Mouse (Mus musculus) kidney, postnatal 0 days (tissue): ENCODE results near the gene Il1r1. TPM values are rescaled to one million over a fixed set of nuclear protein-coding genes. Genes with fewer than 3 reads are reported as not detected.

Source experiments
- ATAC-seq: fragments of 200-750 bp; cut with Nextera tagmentation; replicated peaks from 2 replicates; pipeline ENCODE4 v1.8.0; 2017; ENCODE audit warnings: low read depth, moderate number of reproducible peaks, moderate TSS enrichment, moderate library complexity; ENCODE audit not compliant: low FRiP score
- DNase-seq: peaks from one replicate; pipeline ENCODE4 v3.0.0-alpha.2; 2016; ENCODE audit warnings: low spot score
- H3K27ac ChIP-seq: fragments of 300-500 bp; sonication (generic); 2 replicates; pipeline ENCODE4 v1.5.1; 2014; ENCODE audit warnings: mild to moderate bottlenecking
- H3K27me3 ChIP-seq: fragments of 300-500 bp; sonication (generic); 2 replicates; pipeline ENCODE4 v1.6.1; 2014; ENCODE audit warnings: low read length, mixed read lengths; ENCODE audit not compliant: insufficient read depth
- H3K36me3 ChIP-seq: fragments of 300-500 bp; sonication (generic); 2 replicates; pipeline ENCODE4 v1.6.1; 2014; ENCODE audit warnings: low read length, mixed read lengths; ENCODE audit not compliant: insufficient read depth
- H3K4me1 ChIP-seq: fragments of 300-500 bp; sonication (generic); replicated peaks from 2 replicates; pipeline ENCODE4 v1.6.1; 2014; ENCODE audit warnings: antibody characterized with exemption, low read length, mixed read lengths; ENCODE audit not compliant: insufficient read depth
- H3K4me2 ChIP-seq: fragments of 300-500 bp; sonication (generic); 2 replicates; pipeline ENCODE4 v1.6.1; 2014; ENCODE audit warnings: mild to moderate bottlenecking, low read length, moderate library complexity, mixed read lengths
- H3K4me3 ChIP-seq: fragments of 300-500 bp; sonication (generic); replicated peaks from 2 replicates; pipeline ENCODE4 v1.5.1; 2014; ENCODE audit warnings: low read depth, low read length
- H3K9ac ChIP-seq: fragments of 300-500 bp; sonication (generic); 2 replicates; pipeline ENCODE4 v1.6.1; 2014; ENCODE audit warnings: low read depth, low read length
- H3K9me3 ChIP-seq: fragments of 300-500 bp; sonication (generic); replicated peaks from 2 replicates; pipeline ENCODE4 v1.6.1; 2016; ENCODE audit warnings: low read length, inconsistent platforms, mixed read lengths
- CTCF ChIP-seq: IDR thresholded peaks from 2 replicates; pipeline ENCODE4 v1.5.1; 2016; ENCODE audit warnings: antibody characterized with exemption, low read depth, mild to moderate bottlenecking, moderate library complexity
- WGBS: fragments of 180-500 bp; shearing (Covaris S2); extraction: QIAGEN DNeasy Blood & Tissue Kit; methylation state at CpG from one replicate; pipeline ENCODE4 v1.1.7; 2014; 5-methylcytosine and 5-hydroxymethylcytosine counted together
- polyA plus RNA-seq: library from polyadenylated mRNA; unstranded; fragments of >200 nt; fragmentation: Nextera tagmentation; extraction: Ambion mirVana; gene quantifications from 2 replicates; pipeline ENCODE4 v1.2.1, GENCODE M21; 2015

Gene Il1r1
- polyA plus RNA-seq, 1 experiment from 2014 or later: 5.6 TPM

DNA sequence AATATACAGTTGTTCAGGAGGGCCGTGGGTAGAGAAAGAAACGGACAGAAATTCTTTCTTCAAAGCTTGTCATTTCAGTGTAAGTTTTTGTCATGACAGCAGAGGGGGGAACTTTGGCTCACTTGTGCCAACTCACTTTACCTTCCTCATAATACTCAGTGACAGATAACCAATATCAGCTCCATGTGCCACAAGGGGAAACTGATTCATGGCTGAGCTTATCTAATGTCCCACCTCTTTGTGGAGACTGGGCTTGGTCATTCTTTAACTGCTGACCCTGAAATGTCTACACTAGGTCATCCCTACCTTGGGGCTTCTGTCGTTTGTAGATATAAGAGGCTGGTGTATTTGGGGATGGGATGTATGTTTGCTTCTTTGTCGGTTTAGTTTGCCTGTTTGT lies 53.1 kb downstream of the Il1r1 start:
- no peaks in the 10 kb centered on the region; the same call in 1 of the 2 replicates for H3K4me1 ChIP-seq
- no peak for TF ChIP-seq CTCF
- H3K27me3 ChIP-seq: no peaks in the 10 kb centered on the region
- H3K9ac ChIP-seq: no peak overlapping the region
- DNase-seq: no peak
- no peaks in the 10 kb centered on the region for H3K36me3 ChIP-seq
- no peak for ATAC-seq
- WGBS: 79% methylated on average over 4 of the region's 4 CpGs
- no peaks in the 10 kb centered on the region for H3K9me3 ChIP-seq
- H3K4me2 ChIP-seq: no peak overlapping the region
- no peak overlapping the region for H3K27ac ChIP-seq
- H3K4me3 ChIP-seq: no peak overlapping the region

GRCm38 (mm10) chr1:40278720-40279119 lies 53.8 kb downstream of the Il1r1 start:
- H3K27me3 ChIP-seq: no peaks in the 10 kb centered on the region
- H3K27ac ChIP-seq: no peak overlapping the region
- H3K4me2 ChIP-seq: no peak overlapping the region
- H3K36me3 ChIP-seq: no peaks in the 10 kb centered on the region
- H3K4me3 ChIP-seq: no peak overlapping the region
- H3K9me3 ChIP-seq: no peaks in the 10 kb centered on the region
- ATAC-seq (no peak), DNase-seq (no peak)
- no peaks in the 10 kb centered on the region; the same call in 1 of the 2 replicates for H3K4me1 ChIP-seq
- WGBS: 85% methylated on average over 2 of the region's 2 CpGs
- no peak for TF ChIP-seq CTCF
- no peak overlapping the region for H3K9ac ChIP-seq

DNA sequence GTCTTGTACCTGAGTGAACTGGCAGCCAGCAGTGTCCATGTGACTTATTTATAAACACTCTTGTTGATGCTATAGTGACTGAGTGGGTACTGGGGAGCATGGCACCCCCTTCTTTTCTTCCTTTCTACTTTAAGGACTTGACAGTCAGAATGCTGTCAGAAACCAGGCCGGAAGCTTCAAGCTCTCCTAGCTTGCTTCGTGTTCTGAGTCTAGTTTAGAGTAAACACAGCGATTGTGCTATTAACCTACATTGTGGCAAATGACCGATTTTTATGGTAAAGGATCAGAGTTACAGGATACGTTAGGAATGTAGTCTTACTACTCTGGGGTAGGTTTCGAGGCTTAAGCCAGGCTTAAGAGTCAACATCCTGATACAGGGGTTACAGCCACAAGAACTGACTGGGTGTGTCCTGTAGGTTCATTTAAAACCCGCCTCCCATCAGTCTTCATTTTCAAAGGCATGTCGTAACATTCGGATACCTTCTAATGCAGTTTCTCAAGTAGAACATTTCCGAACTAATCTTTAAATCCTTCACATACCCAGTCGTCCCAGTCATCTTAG lies 54.4 kb downstream of the Il1r1 start:
- no peaks in the 10 kb centered on the region for H3K27me3 ChIP-seq

DNA sequence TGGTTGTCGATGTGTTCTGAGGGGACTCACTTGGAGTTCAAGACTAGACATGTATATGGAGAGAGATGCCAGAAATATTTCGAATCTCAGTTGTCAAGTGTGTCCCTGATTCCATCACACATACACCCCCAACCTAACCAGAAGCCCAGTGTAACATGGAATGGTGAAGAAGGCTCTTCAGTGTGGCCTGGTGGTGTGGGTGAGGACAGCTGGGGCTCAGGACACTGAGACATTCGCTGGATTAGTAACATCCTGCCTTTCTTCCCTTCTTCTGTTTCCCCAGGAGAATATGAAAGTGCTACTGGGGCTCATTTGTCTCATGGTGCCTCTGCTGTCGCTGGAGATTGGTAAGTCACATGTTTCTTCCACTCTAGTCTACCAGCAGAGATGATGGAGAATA lies 57.1 kb downstream of the Il1r1 start:
- ATAC-seq: no peak
- Histone ChIP-seq H3K4me2 (no peak overlapping the region), H3K9ac (no peak overlapping the region), H3K4me1 (0 out of 2 replicates have a peak, but pooled peaks cover 2% of the 10 kb centered on the region), H3K36me3 (no peaks in the 10 kb centered on the region), H3K4me3 (no peak overlapping the region), H3K27me3 (no peaks in the 10 kb centered on the region), H3K9me3 (no peaks in the 10 kb centered on the region), H3K27ac (no peak overlapping the region)
- no peak for TF ChIP-seq CTCF
- DNase-seq: no peak
- WGBS: 80% methylated on average over 4 of the region's 4 CpGs

More for the DNA sequence above, 54.4 kb downstream of the Il1r1 start:
- Histone ChIP-seq H3K4me2 (no peak overlapping the region), H3K9me3 (no peaks in the 10 kb centered on the region), H3K4me1 (no peaks in the 10 kb centered on the region; the same call in 1 of the 2 replicates), H3K9ac (no peak overlapping the region), H3K36me3 (no peaks in the 10 kb centered on the region), H3K27ac (no peak overlapping the region), H3K4me3 (no peak overlapping the region)
- WGBS: 69% methylated on average over 11 of the region's 11 CpGs
- TF ChIP-seq CTCF: no peak
- DNase-seq (no peak), ATAC-seq (no peak)

- Histone ChIP-seq H3K9me3 (no peaks in the 10 kb centered on the region), H3K4me2 (no peak overlapping the region), H3K27ac (no peak overlapping the region), H3K27me3 (no peaks in the 10 kb centered on the region), H3K4me3 (no peak overlapping the region), H3K36me3 (no peaks in the 10 kb centered on the region), H3K9ac (no peak overlapping the region), H3K4me1 (0 out of 2 replicates have a peak, but pooled peaks cover 2% of the 10 kb centered on the region)
- DNase-seq (no peak), ATAC-seq (no peak)
- WGBS: 78% methylated on average over 3 of the region's 3 CpGs
- no peak for TF ChIP-seq CTCF
Observed at GRCm38 (mm10) chr1:40282394-40282793, 57.5 kb downstream of the Il1r1 start.

DNA sequence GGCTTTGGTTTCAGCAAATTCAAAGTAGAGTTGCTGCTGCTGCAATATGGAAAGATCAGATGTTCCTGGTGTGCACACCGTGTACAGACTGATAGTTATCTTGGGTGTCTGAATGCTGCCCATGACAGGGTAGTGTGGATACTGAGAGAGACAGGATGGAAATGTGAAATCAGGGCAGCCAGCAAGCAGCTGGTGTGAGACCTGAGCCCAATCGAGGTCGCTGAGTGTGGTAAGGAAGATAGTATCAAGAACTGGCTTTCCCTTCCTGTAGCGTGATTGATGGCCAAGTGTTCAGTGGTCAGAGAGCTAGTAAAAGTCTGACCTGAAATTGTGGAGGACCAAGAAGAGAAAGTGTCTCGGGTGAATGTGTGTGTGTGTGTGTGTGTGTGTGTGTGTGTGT lies 59.1 kb downstream of the Il1r1 start:
- ATAC-seq: no peak

More for the DNA sequence above, 59.1 kb downstream of the Il1r1 start:
- Histone ChIP-seq H3K4me3 (no peak overlapping the region), H3K4me1 (0 out of 2 replicates have a peak, but pooled peaks cover 2% of the 10 kb centered on the region), H3K36me3 (no peaks in the 10 kb centered on the region), H3K4me2 (no peak overlapping the region), H3K27me3 (no peaks in the 10 kb centered on the region), H3K9ac (no peak overlapping the region), H3K9me3 (no peaks in the 10 kb centered on the region), H3K27ac (no peak overlapping the region)
- 34% methylated on average over 5 of the region's 5 CpGs for WGBS
- DNase-seq: no peak
- TF ChIP-seq CTCF: no peak
